Mouse (Mus musculus) midbrain, embryonic 11.5 days (tissue): ENCODE data around the gene Cpm. TPM values are rescaled to one million over a fixed set of nuclear protein-coding genes. Genes with fewer than 3 reads are reported as not detected.
"Not testable (repeated sequence)": the region's sequence is repeated elsewhere in the genome, so short reads cannot be mapped to it uniquely, and the experiment has no call there.

Experiments used
- ATAC-seq: fragments of 200-750 bp; cut with Nextera tagmentation; 2 replicates; pipeline ENCODE4 v1.8.0; 2017; ENCODE audit warnings: moderate TSS enrichment, moderate library complexity; ENCODE audit not compliant: low FRiP score
- DNase-seq: peaks from one replicate; pipeline ENCODE4 v3.0.0; 2015; ENCODE audit warnings: low spot score; ENCODE audit errors: missing footprints
- H3K27ac ChIP-seq: fragments of 300-500 bp; sonication (generic); 2 replicates; pipeline ENCODE4 v1.5.1; 2014; ENCODE audit warnings: low read depth, low read length
- H3K27me3 ChIP-seq: fragments of 300-500 bp; sonication (generic); 2 replicates; pipeline ENCODE4 v1.6.1; 2014; ENCODE audit warnings: mild to moderate bottlenecking, low read length, moderate library complexity, mixed read lengths; ENCODE audit not compliant: control insufficient read depth, insufficient read depth
- H3K36me3 ChIP-seq: fragments of 300-500 bp; sonication (generic); 2 replicates; pipeline ENCODE4 v1.6.1; 2014; ENCODE audit warnings: mild to moderate bottlenecking, low read length, moderate library complexity, mixed read lengths; ENCODE audit not compliant: control insufficient read depth, insufficient read depth
- H3K4me1 ChIP-seq: fragments of 300-500 bp; sonication (generic); 2 replicates; pipeline ENCODE4 v1.6.1; 2014; ENCODE audit warnings: low read length; ENCODE audit not compliant: control insufficient read depth, insufficient read depth
- H3K4me2 ChIP-seq: fragments of 300-500 bp; sonication (generic); 2 replicates; pipeline ENCODE4 v1.6.1; 2014; ENCODE audit warnings: mild to moderate bottlenecking, moderate library complexity
- H3K4me3 ChIP-seq: fragments of 300-500 bp; sonication (generic); 2 replicates; pipeline ENCODE4 v1.5.1; 2014; ENCODE audit warnings: low read depth, low read length
- H3K9ac ChIP-seq: fragments of 300-500 bp; sonication (generic); 2 replicates; pipeline ENCODE4 v1.6.1; 2014; ENCODE audit warnings: low read length
- H3K9me3 ChIP-seq: fragments of 300-500 bp; sonication (generic); 2 replicates; pipeline ENCODE4 v1.6.1; 2016; ENCODE audit warnings: low read length; ENCODE audit not compliant: control insufficient read depth
- WGBS: fragments of 180-500 bp; shearing (Covaris S2); extraction: QIAGEN DNeasy Blood & Tissue Kit; methylation state at CpG from one replicate; pipeline ENCODE4 v1.1.7; 2014; 5-methylcytosine and 5-hydroxymethylcytosine counted together
- polyA plus RNA-seq: library from polyadenylated mRNA; unstranded; fragments of >200 nt; fragmentation: Nextera tagmentation; extraction: Ambion mirVana; gene quantifications from 2 replicates; pipeline ENCODE4 v1.2.1, GENCODE M21; 2014

The Cpm gene
- polyA plus RNA-seq, 1 experiment from 2014 or later = 6.2 TPM

- peak overlapping the region; percentile 57 for H3K4me2 ChIP-seq
These were observed 82.1 kb downstream of the Cpm start for GRCm38 (mm10) chr10:117711408-117711807.

DNA sequence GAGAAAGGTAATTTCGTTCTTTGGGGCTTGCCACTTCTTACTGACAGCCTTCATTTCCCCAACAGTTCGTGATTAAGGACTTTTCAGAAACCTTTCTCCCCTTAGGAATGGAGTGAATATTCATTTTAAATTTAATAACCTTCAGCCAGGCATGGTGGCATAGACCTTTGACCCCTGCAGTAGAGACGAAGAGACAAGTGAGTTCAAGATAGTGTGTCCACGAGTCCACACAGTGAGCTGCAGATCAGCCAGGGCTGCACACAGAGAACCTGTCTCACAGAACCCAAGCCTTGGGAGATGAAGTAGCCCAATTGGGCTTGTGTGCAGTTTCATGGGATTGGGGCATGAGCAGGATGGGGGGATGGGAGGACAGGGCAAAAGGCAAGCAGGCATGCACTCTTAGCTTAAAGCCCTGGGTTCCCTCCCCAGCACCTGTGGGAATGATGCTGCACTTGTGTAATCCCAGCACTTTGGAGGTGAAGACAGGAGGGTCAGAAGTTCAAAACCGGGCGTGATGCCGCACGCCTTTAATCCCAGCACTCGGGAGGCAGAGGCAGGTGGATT is 83.0 kb downstream of the Cpm start:
- H3K4me3 ChIP-seq = no peak overlapping the region
- H3K9me3 ChIP-seq = no peaks in the 10 kb centered on the region
- WGBS = 89% methylated on average over 9 of the region's 9 CpGs
- no peaks in the 10 kb centered on the region for H3K27me3 ChIP-seq
- no peaks in the 10 kb centered on the region; the same call in 1 of the 2 replicates for H3K36me3 ChIP-seq
- no peak overlapping the region for H3K27ac ChIP-seq
- H3K4me2 ChIP-seq = no peak overlapping the region
- DNase-seq (no peak), ATAC-seq (no peak)
- no peak overlapping the region for H3K9ac ChIP-seq
- peaks cover 12% of the 10 kb centered on the region; the same call in 1 of the 2 replicates for H3K4me1 ChIP-seq

More at GRCm38 (mm10) chr10:117711408-117711807, 82.1 kb downstream of the Cpm start:
- Histone ChIP-seq H3K27ac (no peak overlapping the region), H3K9ac (peak overlapping the region; percentile 99; the same call in 1 of the 2 replicates), H3K27me3 (no peaks in the 10 kb centered on the region), H3K36me3 (no peaks in the 10 kb centered on the region; the same call in 1 of the 2 replicates), H3K9me3 (no peaks in the 10 kb centered on the region), H3K4me1 (peaks cover 12% of the 10 kb centered on the region; the same call in 1 of the 2 replicates), H3K4me3 (peak overlapping the region; percentile 75; the same call in 1 of the 2 replicates)
- DNase-seq (no peak), ATAC-seq (no peak)
- 78% methylated on average over 5 of the region's 5 CpGs for WGBS

DNA sequence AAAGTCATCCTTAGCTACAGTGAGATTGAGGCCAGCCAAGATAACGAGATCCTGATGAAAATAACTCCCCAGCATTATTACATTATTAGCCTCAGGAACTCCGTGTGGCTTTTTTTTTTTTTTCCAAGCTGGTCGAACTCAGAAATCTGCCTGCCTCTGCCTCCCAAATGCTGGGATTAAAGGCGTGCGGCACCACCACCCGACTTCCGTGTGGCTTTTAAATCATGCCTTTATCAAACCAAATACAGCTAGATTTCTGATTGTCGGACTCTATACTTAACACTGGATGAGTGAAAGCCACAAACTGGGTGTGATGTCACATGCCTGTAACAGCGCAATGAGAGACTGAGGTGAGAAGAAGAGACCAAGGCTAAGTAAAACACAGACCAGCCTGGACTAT is 83.6 kb downstream of the Cpm start:
- WGBS = 92% methylated on average over 9 of the region's 9 CpGs
- Histone ChIP-seq H3K36me3 (no peaks in the 10 kb centered on the region; the same call in 1 of the 2 replicates), H3K9me3 (no peaks in the 10 kb centered on the region), H3K4me3 (no peak overlapping the region), H3K4me2 (no peak overlapping the region), H3K9ac (no peak overlapping the region), H3K27ac (no peak overlapping the region), H3K27me3 (no peaks in the 10 kb centered on the region), H3K4me1 (peaks cover 12% of the 10 kb centered on the region; the same call in 1 of the 2 replicates)
- DNase-seq = no peak
- ATAC-seq = no peak

DNA sequence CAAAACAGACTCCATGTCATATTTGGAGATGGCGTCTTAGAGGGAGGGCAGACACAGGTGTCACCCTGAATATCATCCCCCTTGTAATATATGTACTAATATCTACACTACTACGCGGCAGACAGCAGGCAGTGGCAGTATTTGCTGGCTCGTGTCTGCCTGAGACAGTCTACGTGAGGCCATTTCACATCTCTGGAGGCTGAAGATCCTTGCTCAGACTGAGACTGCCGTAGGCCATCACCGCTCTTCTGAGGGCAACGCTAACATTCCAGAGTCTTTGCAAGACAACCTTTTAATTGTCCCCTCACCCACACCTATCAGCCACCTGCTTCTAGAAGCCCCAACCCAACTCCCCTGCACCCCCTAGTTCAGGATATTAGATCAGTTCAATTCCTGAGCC is 84.2 kb downstream of the Cpm start:
- 94% methylated on average over 8 of the region's 8 CpGs for WGBS
- no peaks in the 10 kb centered on the region; the same call in 1 of the 2 replicates for H3K36me3 ChIP-seq
- no peak for ATAC-seq

DNA sequence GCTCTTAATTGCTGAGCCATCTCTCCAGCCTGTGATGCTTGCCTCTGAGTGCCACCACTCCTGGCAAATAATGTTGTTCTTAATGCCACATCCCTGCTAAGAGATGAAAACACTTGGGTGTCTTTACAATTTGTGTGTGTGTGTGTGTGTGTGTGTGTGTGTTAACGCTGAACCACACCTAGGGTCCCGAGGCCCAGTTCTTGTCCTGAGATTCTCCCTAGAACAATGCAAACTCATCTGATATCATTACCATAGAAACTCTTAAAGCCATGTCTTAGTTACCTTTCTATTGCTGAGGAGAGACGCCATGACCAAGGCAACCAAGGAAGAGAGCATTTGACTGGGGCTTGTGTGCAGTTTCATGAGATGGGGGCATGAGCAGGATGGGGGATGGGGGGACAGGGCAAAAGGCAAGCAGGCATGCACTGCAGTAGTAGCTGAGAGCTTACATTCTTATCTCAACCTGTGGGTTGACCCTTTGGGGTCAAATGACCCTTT is 84.8 kb downstream of the Cpm start:
- H3K27ac ChIP-seq = no peak overlapping the region
- no peaks in the 10 kb centered on the region for H3K27me3 ChIP-seq
- H3K36me3 ChIP-seq = no peaks in the 10 kb centered on the region
- no peak for ATAC-seq
- no peak overlapping the region for H3K9ac ChIP-seq
- no peaks in the 10 kb centered on the region for H3K9me3 ChIP-seq
- H3K4me2 ChIP-seq = no peak overlapping the region
- H3K4me1 ChIP-seq = peaks cover 8% of the 10 kb centered on the region; the same call in 1 of the 2 replicates
- 83% methylated on average over 3 of the region's 3 CpGs for WGBS
- no peak for DNase-seq
- no peak overlapping the region for H3K4me3 ChIP-seq

More for the DNA sequence above, 84.2 kb downstream of the Cpm start:
- no peaks in the 10 kb centered on the region for H3K27me3 ChIP-seq
- H3K4me1 ChIP-seq = peaks cover 12% of the 10 kb centered on the region; the same call in 1 of the 2 replicates
- H3K27ac ChIP-seq = no peak overlapping the region
- no peak overlapping the region for H3K4me3 ChIP-seq
- no peaks in the 10 kb centered on the region for H3K9me3 ChIP-seq
- no peak for DNase-seq
- no peak overlapping the region for H3K4me2 ChIP-seq
- H3K9ac ChIP-seq = no peak overlapping the region

DNA sequence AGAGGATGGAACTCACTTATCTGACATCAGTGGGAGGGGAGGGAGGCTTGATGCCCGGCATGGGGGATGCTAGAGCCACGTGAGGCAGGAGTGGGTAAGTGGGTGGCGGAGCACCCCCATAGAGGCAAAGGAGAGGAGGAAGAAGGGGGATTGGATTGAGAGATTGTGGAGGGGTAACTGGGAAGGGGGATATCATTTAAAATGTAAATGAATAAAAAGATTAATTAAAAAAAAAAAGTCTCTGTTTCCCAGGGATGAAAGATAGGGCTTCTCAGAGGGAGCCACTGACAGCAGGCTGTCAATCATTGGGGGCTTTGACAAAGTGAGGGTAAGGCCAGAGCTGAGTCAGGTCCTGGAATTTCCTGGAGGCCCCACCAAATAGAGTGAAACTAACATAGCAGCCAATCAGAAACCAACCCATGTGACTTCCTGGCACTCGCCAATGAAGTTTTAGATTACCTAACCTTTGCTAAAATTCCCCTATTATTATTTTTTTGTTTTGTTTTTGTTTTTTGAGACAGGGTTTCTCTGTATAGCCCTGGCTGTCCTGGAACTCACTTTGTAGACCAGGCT is 85.7 kb downstream of the Cpm start:
- H3K36me3 ChIP-seq = no peaks in the 10 kb centered on the region
- ATAC-seq (no peak), DNase-seq (no peak)
- WGBS = 83% methylated on average over 4 of the region's 4 CpGs
- H3K4me3 ChIP-seq = no peak overlapping the region
- H3K9me3 ChIP-seq = no peaks in the 10 kb centered on the region
- H3K4me2 ChIP-seq = no peak overlapping the region
- H3K27ac ChIP-seq = no peak overlapping the region
- peaks cover 3% of the 10 kb centered on the region; the same call in 1 of the 2 replicates for H3K4me1 ChIP-seq
- H3K27me3 ChIP-seq = no peaks in the 10 kb centered on the region
- no peak overlapping the region for H3K9ac ChIP-seq

DNA sequence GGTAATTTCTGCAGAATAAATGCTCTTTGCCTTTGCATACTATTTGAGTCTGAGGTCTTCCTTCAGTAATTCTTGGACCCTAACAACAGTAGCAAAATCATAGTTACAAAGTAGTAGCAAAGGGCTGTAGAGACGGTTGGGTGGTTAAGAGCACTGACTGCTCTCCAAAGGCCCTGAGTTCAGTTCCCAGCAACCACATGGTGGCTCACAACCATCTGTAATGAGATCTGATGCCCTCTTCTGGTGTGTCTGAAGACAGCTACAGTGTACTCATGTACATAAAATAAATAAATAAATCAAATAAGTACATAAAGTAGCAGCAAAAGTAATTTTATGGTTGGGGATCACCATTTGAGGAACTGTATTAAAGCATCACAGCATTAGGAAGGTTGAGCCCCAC is 86.4 kb downstream of the Cpm start:
- DNase-seq, H3K4me2 ChIP-seq, H3K27ac ChIP-seq, H3K4me3 ChIP-seq, H3K4me1 ChIP-seq, ATAC-seq, H3K9me3 ChIP-seq, H3K36me3 ChIP-seq, H3K27me3 ChIP-seq, H3K9ac ChIP-seq: not testable (repeated sequence)
- 95% methylated on average over 1 of the region's 1 CpGs for WGBS

DNA sequence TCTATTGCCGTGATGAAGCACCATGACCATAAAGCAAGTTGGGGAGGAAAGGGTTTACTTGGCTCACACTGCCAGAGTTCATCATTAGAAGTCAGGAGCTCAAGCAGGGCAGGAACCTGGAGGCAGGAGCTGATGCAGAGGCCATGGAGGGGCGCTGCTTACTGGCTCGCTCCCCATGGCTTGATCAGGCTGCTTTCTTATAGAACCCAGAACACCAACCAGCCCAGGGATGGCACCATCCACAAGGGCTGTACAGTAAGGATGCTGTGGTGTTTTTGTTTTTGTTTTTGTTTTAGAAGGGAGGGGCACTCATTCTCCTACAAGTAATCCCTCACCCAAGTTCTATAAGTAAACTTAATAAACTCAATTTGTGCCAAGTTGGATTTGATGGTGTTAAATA is 87.4 kb downstream of the Cpm start:
- 86% methylated on average over 3 of the region's 3 CpGs for WGBS
- no peaks in the 10 kb centered on the region for H3K4me1 ChIP-seq

DNA sequence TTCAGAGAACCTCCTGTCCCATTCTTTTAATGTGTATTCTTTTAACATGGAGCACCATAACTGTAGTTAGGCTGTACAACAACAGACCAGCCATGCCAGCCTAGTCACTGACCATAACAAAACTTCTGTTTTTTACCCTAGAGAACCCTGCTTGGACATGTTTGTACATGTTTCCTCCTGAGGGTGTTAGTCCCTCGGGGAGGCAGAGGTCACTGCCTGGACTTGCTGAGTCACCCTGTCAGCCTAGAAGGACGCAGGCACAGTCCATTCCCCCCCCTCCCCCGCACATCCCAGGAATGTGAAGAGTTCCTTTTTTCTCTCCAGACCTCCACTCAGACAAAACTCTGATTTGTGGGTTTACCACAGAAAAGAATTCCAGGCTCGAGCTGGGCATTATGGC is 88.3 kb downstream of the Cpm start:
- Histone ChIP-seq H3K4me1 (no peaks in the 10 kb centered on the region), H3K4me2 (no peak overlapping the region), H3K36me3 (no peaks in the 10 kb centered on the region), H3K9me3 (no peaks in the 10 kb centered on the region), H3K9ac (no peak overlapping the region), H3K27ac (no peak overlapping the region), H3K27me3 (no peaks in the 10 kb centered on the region), H3K4me3 (no peak overlapping the region)
- 22% methylated on average over 4 of the region's 4 CpGs for WGBS
- no peak for ATAC-seq
- DNase-seq = no peak

More for the DNA sequence above, 87.4 kb downstream of the Cpm start:
- ATAC-seq (no peak), DNase-seq (no peak)
- no peak overlapping the region for H3K9ac ChIP-seq
- H3K27me3 ChIP-seq = no peaks in the 10 kb centered on the region
- H3K27ac ChIP-seq = no peak overlapping the region
- no peaks in the 10 kb centered on the region for H3K36me3 ChIP-seq
- H3K9me3 ChIP-seq = no peaks in the 10 kb centered on the region
- H3K4me2 ChIP-seq = no peak overlapping the region
- H3K4me3 ChIP-seq = no peak overlapping the region
